Mouse (Mus musculus) activated CD4-positive, CD25-positive, alpha-beta regulatory T cell, adult 9 weeks (primary cell): ENCODE measurements around the gene Ckap2. TPM values are rescaled to one million over a fixed set of nuclear protein-coding genes. Genes with fewer than 3 reads are reported as not detected.

Experiments
- polyA plus RNA-seq: library from polyadenylated mRNA; unstranded; fragments of 100-300 nt; shearing (Covaris generic); gene quantifications from one replicate; pipeline ENCODE4 v1.2.1, GENCODE M21; 2017

The Ckap2 gene
- 4.4 TPM for polyA plus RNA-seq

GRCm38 (mm10) chr8:22185431-22186397 is at the start of gene Ckap2:
Gene Ckap2, minus strand, starts transcription at chr8:22185819.

GRCm38 (mm10) chr8:22227061-22227877 is 41.6 kb upstream of the Ckap2 start, which contains the start of gene Thsd1:
Gene Thsd1, plus strand, starts transcription at chr8:22227313.

GRCm38 (mm10) chr8:22192660-22193431 is 7.2 kb upstream of the Ckap2 start, which contains the start of gene Vps36:
Gene Vps36, plus strand, starts transcription at chr8:22192809.

GRCm38 (mm10) chr8:22166080-22166603 is 19.5 kb downstream of the Ckap2 start, which contains the start of gene Nek3:
Gene Nek3, minus strand, starts transcription at chr8:22166435.

GRCm38 (mm10) chr8:22124220-22125152 is 61.1 kb downstream of the Ckap2 start, which contains the start of gene Nek5:
Gene Nek5, minus strand, starts transcription at chr8:22125053.

Other genes starting within 250 kb of the Ckap2 start
- not detected for gene Defb35, start 247.5 kb downstream of the Ckap2 start, polyA plus RNA-seq
- gene Defb13, start 239.1 kb downstream of the Ckap2 start, polyA plus RNA-seq = not detected
- gene Fam90a1a, start 227.1 kb downstream of the Ckap2 start, polyA plus RNA-seq = not detected
- not detected for gene Ccdc70, start 216.0 kb downstream of the Ckap2 start, polyA plus RNA-seq
- 0.10 TPM for gene Atp7b, start 125.5 kb downstream of the Ckap2 start, polyA plus RNA-seq
- gene Alg11, start 125.1 kb downstream of the Ckap2 start, polyA plus RNA-seq = 9.6 TPM
- gene Nek5, start 60.8 kb downstream of the Ckap2 start, polyA plus RNA-seq = not detected
- gene Nek3, start 19.4 kb downstream of the Ckap2 start, polyA plus RNA-seq = 10.5 TPM
- gene Vps36, start 7.0 kb upstream of the Ckap2 start, polyA plus RNA-seq = 45.3 TPM
- gene Thsd1, start 41.5 kb upstream of the Ckap2 start, polyA plus RNA-seq = 0.16 TPM
- gene Tpte, start 97.6 kb upstream of the Ckap2 start, polyA plus RNA-seq = not detected
- gene Slc25a15, start 212.8 kb upstream of the Ckap2 start, polyA plus RNA-seq = 7.3 TPM
- 26.7 TPM for gene Mrps31, start 225.5 kb upstream of the Ckap2 start, polyA plus RNA-seq